Mouse (Mus musculus) testis, adult 2 months (tissue): ENCODE results near the gene Zfp408. TPM values are rescaled to one million over a fixed set of nuclear protein-coding genes. Genes with fewer than 3 reads are reported as not detected.
"Not testable (repeated sequence)": the region's sequence is repeated elsewhere in the genome, so short reads cannot be mapped to it uniquely, and the experiment has no call there.

Source experiments
- H3K27ac ChIP-seq: fragments of 200-500 bp; 2 replicates; pipeline ENCODE4 v1.5.1; 2012; ENCODE audit warnings: low read depth, low read length; ENCODE audit not compliant: control insufficient read depth, insufficient read depth
- H3K27me3 ChIP-seq: fragments of 200-500 bp; 2 replicates; pipeline ENCODE4 v1.6.1; 2012; ENCODE audit warnings: mild to moderate bottlenecking, low read length, moderate library complexity; ENCODE audit not compliant: control insufficient read depth, insufficient read depth
- H3K36me3 ChIP-seq: fragments of 200-500 bp; 2 replicates; pipeline ENCODE4 v1.6.1; 2012; ENCODE audit warnings: mild to moderate bottlenecking, low read length; ENCODE audit not compliant: control insufficient read depth, insufficient read depth
- H3K4me1 ChIP-seq: fragments of 200-500 bp; 2 replicates; pipeline ENCODE4 v1.6.1; 2012; ENCODE audit warnings: low read length; ENCODE audit not compliant: control insufficient read depth, insufficient read depth
- H3K4me3 ChIP-seq: fragments of 200-500 bp; 2 replicates; pipeline ENCODE4 v1.5.1; 2012; ENCODE audit warnings: low read depth, mild to moderate bottlenecking, low read length, moderate library complexity, mixed read lengths; ENCODE audit not compliant: control insufficient read depth
- CTCF ChIP-seq: fragments of 200-500 bp; IDR thresholded peaks from 2 replicates; pipeline ENCODE4 v1.5.1; 2012; ENCODE audit warnings: low read depth, mild to moderate bottlenecking, inconsistent platforms, low read length, moderate library complexity; ENCODE audit not compliant: control insufficient read depth, insufficient read depth, insufficient replicate concordance
- POLR2A ChIP-seq: fragments of 200-500 bp; IDR thresholded peaks from 2 replicates; pipeline ENCODE4 v1.6.1; 2012; ENCODE audit warnings: low read depth, mild to moderate bottlenecking, inconsistent platforms, low read length, moderate library complexity; ENCODE audit not compliant: control insufficient read depth
- polyA plus RNA-seq: library from polyadenylated mRNA; depleted of rRNA; stranded (reverse); fragments of >200 nt; gene quantifications from 2 replicates; pipeline ENCODE4 v1.2.3, GENCODE M21; 2012; rRNA removed

Zfp408 gene
- polyA plus RNA-seq, 1 experiment = 6.3 TPM

DNA sequence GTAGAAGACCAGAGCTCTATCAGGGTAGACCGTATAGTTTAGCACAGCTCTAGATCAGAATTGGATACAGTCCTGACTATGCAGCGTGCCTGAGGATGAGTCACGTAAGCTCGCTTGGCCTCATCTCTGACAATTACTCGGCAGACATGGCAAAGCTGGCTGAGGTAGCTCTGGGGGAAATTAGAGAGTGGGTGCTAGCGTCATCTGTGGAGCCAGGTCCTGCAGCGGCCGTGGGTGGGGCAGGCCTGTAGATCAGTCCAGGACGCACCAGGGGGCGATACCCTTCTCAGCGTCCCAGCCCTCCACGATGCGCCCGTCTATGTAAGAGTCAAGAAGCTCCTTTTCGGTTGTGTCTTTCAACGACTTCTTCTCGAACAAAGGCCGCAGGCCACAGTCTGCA is 19.9 kb downstream of the Zfp408 start:
- H3K4me1 ChIP-seq = peaks cover 7% of the 10 kb centered on the region; the same call in 1 of the 2 replicates
- TF ChIP-seq POLR2A (no peak), CTCF (no peak)
- H3K36me3 ChIP-seq = no peaks in the 10 kb centered on the region
- peak overlapping the region; percentile 40 for H3K4me3 ChIP-seq
- no peaks in the 10 kb centered on the region for H3K27me3 ChIP-seq
- H3K27ac ChIP-seq = no peak overlapping the region

DNA sequence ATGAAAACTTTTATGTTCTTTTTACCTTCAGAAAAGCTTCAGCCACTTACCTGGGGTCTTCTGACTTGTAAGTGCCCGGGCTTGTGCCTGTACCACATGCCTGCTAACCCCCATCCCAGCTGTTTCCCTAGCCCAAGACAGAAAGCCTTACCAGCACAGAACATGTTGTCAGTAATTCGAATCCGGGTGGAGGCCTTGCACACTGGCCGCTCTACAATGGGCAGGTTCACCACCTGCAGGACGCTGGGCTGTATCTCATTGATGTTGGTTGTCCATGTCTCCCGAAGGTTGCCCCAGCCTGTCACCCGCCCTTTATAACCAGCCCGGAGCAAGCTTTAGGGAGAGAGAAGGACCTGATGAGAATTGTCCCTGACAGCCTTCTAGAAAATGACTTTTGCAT is 21.4 kb downstream of the Zfp408 start:
- Histone ChIP-seq H3K36me3 (no peaks in the 10 kb centered on the region), H3K27me3 (no peaks in the 10 kb centered on the region)

DNA sequence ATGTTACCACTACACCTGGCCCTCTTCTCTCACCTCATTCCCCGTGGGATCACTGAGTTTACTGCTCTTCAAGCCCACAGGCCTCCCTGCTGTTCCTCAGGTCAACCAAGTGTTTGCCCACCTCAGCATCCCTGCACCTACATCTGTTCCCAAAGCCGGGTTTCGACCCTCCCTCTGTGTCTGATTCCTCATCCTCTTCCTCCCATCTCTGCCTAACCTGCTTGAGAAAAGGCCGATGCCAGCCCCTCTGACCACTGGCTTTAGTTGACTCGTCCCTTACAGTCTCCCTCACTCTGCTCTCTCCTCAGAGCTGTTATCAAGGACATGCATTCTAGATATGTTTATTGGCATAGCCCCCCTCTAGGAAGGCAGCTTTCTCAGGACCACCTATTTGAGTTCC is 22.1 kb downstream of the Zfp408 start:
- Histone ChIP-seq H3K27ac (no peak overlapping the region), H3K4me1 (peaks cover 7% of the 10 kb centered on the region; the same call in 1 of the 2 replicates), H3K27me3 (no peaks in the 10 kb centered on the region), H3K36me3 (no peaks in the 10 kb centered on the region), H3K4me3 (no peak overlapping the region)
- no peak for TF ChIP-seq POLR2A
- no peak for TF ChIP-seq CTCF

More for the DNA sequence above, 21.4 kb downstream of the Zfp408 start:
- H3K27ac ChIP-seq = no peak overlapping the region
- peaks cover 7% of the 10 kb centered on the region; the same call in 1 of the 2 replicates for H3K4me1 ChIP-seq
- H3K4me3 ChIP-seq = no peak overlapping the region
- TF ChIP-seq POLR2A (no peak), CTCF (no peak)

DNA sequence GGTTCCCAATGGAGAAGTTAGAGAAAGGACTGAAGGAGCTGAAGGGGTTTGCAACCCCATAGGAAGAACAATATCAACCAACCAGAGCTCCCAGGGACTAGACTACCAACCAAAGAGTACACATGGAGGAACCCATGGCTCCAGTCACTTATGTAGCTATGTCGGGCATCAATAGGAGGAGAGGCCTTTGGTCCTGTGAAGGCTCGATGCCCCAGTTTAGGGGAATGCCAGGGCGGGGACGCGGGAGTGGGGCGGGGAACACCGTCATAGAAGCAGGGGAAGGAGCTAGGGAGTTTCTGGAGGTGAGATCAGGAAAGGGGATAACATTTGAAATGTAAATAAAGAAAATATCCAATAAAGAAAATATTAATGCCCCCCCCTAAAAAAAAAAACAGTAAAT is 26.2 kb downstream of the Zfp408 start:
- not testable (repeated sequence) for H3K27ac ChIP-seq, H3K36me3 ChIP-seq, H3K4me3 ChIP-seq, H3K4me1 ChIP-seq, H3K27me3 ChIP-seq

DNA sequence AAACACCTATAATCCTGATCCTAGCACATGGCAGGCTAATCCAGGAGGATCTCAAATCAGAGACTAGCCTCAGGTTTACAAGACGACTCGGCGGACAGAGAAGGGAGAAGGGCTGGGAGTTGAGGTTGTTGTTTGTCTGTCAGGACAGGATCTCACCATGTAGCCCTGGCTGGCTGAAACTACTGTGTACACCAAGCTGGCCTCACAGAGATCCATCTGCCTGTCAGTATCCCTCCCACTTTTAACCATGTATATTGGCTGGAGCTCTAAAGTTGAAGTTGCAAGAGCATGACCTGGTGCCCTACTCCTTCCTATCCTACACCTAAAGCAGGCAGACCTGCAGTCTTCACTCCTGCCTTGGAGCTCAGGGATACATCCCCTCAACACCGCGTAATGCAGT is 27.2 kb downstream of the Zfp408 start:
- H3K27me3 ChIP-seq = no peaks in the 10 kb centered on the region
- H3K4me1 ChIP-seq = no peaks in the 10 kb centered on the region
- H3K36me3 ChIP-seq = peaks cover 2% of the 10 kb centered on the region; the same call in 1 of the 2 replicates
- H3K27ac ChIP-seq = no peak overlapping the region
- no peak for TF ChIP-seq POLR2A
- no peak for TF ChIP-seq CTCF
- H3K4me3 ChIP-seq = no peak overlapping the region

DNA sequence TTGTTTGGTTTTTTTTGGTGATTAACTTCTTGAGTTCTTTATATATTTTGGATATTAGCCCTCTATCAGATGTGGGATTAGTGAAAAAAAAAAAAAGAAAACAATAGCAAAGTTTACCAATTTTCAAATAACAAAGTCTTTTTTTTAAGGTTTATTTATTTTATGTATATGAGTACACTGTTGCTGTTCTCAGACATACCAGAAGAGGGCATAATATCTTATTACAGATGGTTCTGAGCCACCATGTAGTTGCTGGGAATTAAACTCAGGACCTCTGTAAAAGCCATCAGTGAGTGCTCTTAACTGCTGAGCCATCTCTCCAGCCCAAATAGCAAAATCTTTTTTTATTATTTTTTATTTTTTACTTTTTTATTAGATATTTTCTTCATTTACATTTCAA is 40.2 kb downstream of the Zfp408 start:
- H3K36me3 ChIP-seq, H3K4me3 ChIP-seq, H3K27me3 ChIP-seq, H3K4me1 ChIP-seq, H3K27ac ChIP-seq: not testable (repeated sequence)

DNA sequence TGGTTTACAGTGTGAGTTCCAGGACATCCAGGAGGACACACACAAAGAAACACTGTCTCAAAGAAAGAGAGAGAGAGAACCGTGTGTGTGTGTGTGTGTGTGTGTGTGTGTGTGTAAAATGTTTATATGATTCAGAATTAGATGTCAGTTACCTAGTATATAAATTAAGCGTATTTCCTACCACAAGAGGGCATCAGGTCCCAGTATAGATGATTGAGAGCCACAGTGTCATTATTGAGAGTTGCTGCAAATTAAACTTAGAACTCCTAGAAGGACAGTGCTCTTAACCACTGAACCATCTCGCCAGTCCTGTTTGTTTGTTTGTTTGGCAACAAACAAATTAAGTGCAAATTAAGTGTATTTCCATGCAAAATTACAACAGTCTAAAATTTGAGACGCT is 47.2 kb downstream of the Zfp408 start:
- H3K27me3 ChIP-seq = no peaks in the 10 kb centered on the region
- no peaks in the 10 kb centered on the region for H3K4me1 ChIP-seq
- H3K27ac ChIP-seq = no peak overlapping the region
- no peaks in the 10 kb centered on the region; the same call in 1 of the 2 replicates for H3K36me3 ChIP-seq
- no peak overlapping the region for H3K4me3 ChIP-seq
- TF ChIP-seq POLR2A = no peak
- TF ChIP-seq CTCF = no peak

DNA sequence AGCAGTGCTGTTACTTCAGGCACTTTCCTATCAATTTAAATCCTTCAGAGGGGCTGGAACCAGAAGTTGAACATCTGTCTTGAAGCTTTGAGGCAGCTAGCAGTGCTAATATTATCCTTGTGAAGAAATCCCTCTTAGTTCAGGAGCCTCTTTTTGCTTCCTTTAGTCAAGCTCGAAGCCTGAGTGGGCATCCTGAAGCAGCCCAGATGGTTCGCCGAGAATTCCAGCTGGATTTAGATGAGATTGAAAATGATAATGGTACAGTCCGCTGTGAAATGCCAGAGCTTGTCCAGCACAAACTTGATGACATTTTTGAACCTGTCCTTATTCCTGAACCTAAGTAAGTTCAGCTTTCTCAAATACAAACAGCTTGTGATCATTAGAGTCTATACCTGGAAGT is 49.1 kb downstream of the Zfp408 start:
- no peak for TF ChIP-seq CTCF
- TF ChIP-seq POLR2A = no peak
- Histone ChIP-seq H3K4me3 (no peak overlapping the region), H3K4me1 (no peaks in the 10 kb centered on the region), H3K27ac (no peak overlapping the region), H3K27me3 (no peaks in the 10 kb centered on the region), H3K36me3 (peaks cover 1% of the 10 kb centered on the region)

Other genes with a start within 250 kb of the Zfp408 start
- gene 1110051M20Rik, start 205.1 kb downstream of the Zfp408 start, polyA plus RNA-seq = 81.5 and 91.7 TPM in 2 replicates
- 0.44 and 0.96 TPM in 2 replicates for gene Lrp4, start 192.3 kb downstream of the Zfp408 start, polyA plus RNA-seq
- gene Ckap5, start 123.0 kb downstream of the Zfp408 start, polyA plus RNA-seq = 26.4 and 36.3 TPM in 2 replicates
- 0.08 and 0.14 TPM in 2 replicates for gene F2, start 13.4 kb downstream of the Zfp408 start, polyA plus RNA-seq
- gene Arhgap1, start 69 bp upstream of the Zfp408 start, polyA plus RNA-seq = 22.8 and 23.7 TPM in 2 replicates
- 37.5 and 38.3 TPM in 2 replicates for gene Atg13, start 60.8 kb upstream of the Zfp408 start, polyA plus RNA-seq
- gene Harbi1, start 61.1 kb upstream of the Zfp408 start, polyA plus RNA-seq = 3.3 and 4.0 TPM in 2 replicates
- gene Ambra1, start 80.3 kb upstream of the Zfp408 start, polyA plus RNA-seq = 31.2 and 31.3 TPM in 2 replicates